Mouse (Mus musculus) lung, embryonic 14.5 days (tissue): ENCODE measurements at regions not wholly inside any gene's neighbourhood (a gene's known extent, or its start where the extent isn't known, plus 50 kb on each side); places are given as distances from the start of the nearest gene placed in this dataset.

Experiments used
- ATAC-seq: fragments of 200-750 bp; cut with Nextera tagmentation; 2 replicates; pipeline ENCODE4 v1.8.0; 2017; ENCODE audit warnings: mild to moderate bottlenecking, moderate TSS enrichment, moderate library complexity; ENCODE audit not compliant: insufficient read depth
- DNase-seq: peaks from one replicate; pipeline ENCODE4 v3.0.0-alpha.2; 2015
- H3K27ac ChIP-seq: fragments of 300-500 bp; sonication (generic); 2 replicates; pipeline ENCODE4 v1.5.1; 2014; ENCODE audit warnings: low read depth, mild to moderate bottlenecking, moderate library complexity
- H3K27me3 ChIP-seq: fragments of 300-500 bp; sonication (generic); 2 replicates; pipeline ENCODE4 v1.6.1; 2014; ENCODE audit warnings: low read length, control low read depth; ENCODE audit not compliant: insufficient read depth
- H3K36me3 ChIP-seq: fragments of 300-500 bp; sonication (generic); 2 replicates; pipeline ENCODE4 v1.6.1; 2014; ENCODE audit warnings: control low read depth; ENCODE audit not compliant: insufficient read depth
- H3K4me1 ChIP-seq: fragments of 300-500 bp; sonication (generic); 2 replicates; pipeline ENCODE4 v1.6.1; 2014; ENCODE audit warnings: antibody characterized with exemption, control low read depth; ENCODE audit not compliant: insufficient read depth
- H3K4me2 ChIP-seq: fragments of 300-500 bp; sonication (generic); 2 replicates; pipeline ENCODE4 v1.6.1; 2014; ENCODE audit warnings: mild to moderate bottlenecking
- H3K4me3 ChIP-seq: fragments of 300-500 bp; sonication (generic); 2 replicates; pipeline ENCODE4 v1.5.1; 2014; ENCODE audit warnings: low read depth, low read length
- H3K9ac ChIP-seq: fragments of 300-500 bp; sonication (generic); 2 replicates; pipeline ENCODE4 v1.6.1; 2014
- H3K9me3 ChIP-seq: fragments of 300-500 bp; sonication (generic); 2 replicates; pipeline ENCODE4 v1.6.1; 2016; ENCODE audit warnings: low read depth, low read length, control low read depth
- CTCF ChIP-seq: IDR thresholded peaks from 2 replicates; pipeline ENCODE4 v1.5.1; 2016; ENCODE audit warnings: antibody characterized with exemption, low read depth
- WGBS: fragments of 180-500 bp; shearing (Covaris S2); extraction: QIAGEN DNeasy Blood & Tissue Kit; methylation state at CpG from one replicate; pipeline ENCODE4 v1.1.7; 2014; 5-methylcytosine and 5-hydroxymethylcytosine counted together

GRCm38 (mm10) chr2:113918913-113919312 lies 70.5 kb upstream of the Arhgap11a start:
- no peak overlapping the region for H3K27ac ChIP-seq
- no peaks in the 10 kb centered on the region for H3K27me3 ChIP-seq
- peaks cover 4% of the 10 kb centered on the region; the same call in 1 of the 2 replicates for H3K4me1 ChIP-seq
- no peak overlapping the region for H3K4me3 ChIP-seq
- no peak overlapping the region for H3K9ac ChIP-seq
- no peak overlapping the region for H3K4me2 ChIP-seq
- peak; percentile 76 for DNase-seq
- no peaks in the 10 kb centered on the region for H3K36me3 ChIP-seq
- no peak for TF ChIP-seq CTCF
- no peaks in the 10 kb centered on the region for H3K9me3 ChIP-seq
- 57% methylated on average over 1 of the region's 2 CpGs for WGBS
- peak; percentile 64; the same call in 1 of the 2 replicates for ATAC-seq

- no peaks in the 10 kb centered on the region for H3K9me3 ChIP-seq
- TF ChIP-seq CTCF = no peak
- peak; percentile 67 for DNase-seq
- H3K4me2 ChIP-seq = no peak overlapping the region
- ATAC-seq = peak; percentile 72
- no peaks in the 10 kb centered on the region for H3K4me1 ChIP-seq
- WGBS = 33% methylated on average over 2 of the region's 2 CpGs
- H3K4me3 ChIP-seq = no peak overlapping the region
- no peak overlapping the region for H3K27ac ChIP-seq
- no peaks in the 10 kb centered on the region for H3K27me3 ChIP-seq
- no peak overlapping the region for H3K9ac ChIP-seq
- H3K36me3 ChIP-seq = no peaks in the 10 kb centered on the region
Measured at GRCm38 (mm10) chr2:113914248-113914647, 65.8 kb upstream of the Arhgap11a start.

- ATAC-seq = no peak
- Histone ChIP-seq H3K4me1 (no peaks in the 10 kb centered on the region), H3K9me3 (no peaks in the 10 kb centered on the region), H3K9ac (no peak overlapping the region), H3K36me3 (no peaks in the 10 kb centered on the region), H3K27me3 (no peaks in the 10 kb centered on the region), H3K4me2 (no peak overlapping the region), H3K4me3 (no peak overlapping the region), H3K27ac (no peak overlapping the region)
- no peak for TF ChIP-seq CTCF
- DNase-seq = no peak
- WGBS = 67% methylated on average over 3 of the region's 3 CpGs
Measured at GRCm38 (mm10) chr2:113911188-113911587, 62.7 kb upstream of the Arhgap11a start.

- no peak for ATAC-seq
- H3K9ac ChIP-seq = no peak overlapping the region
- TF ChIP-seq CTCF = no peak
- no peaks in the 10 kb centered on the region for H3K9me3 ChIP-seq
- WGBS = 87% methylated on average over 4 of the region's 4 CpGs
- H3K27me3 ChIP-seq = no peaks in the 10 kb centered on the region
- no peak overlapping the region for H3K4me3 ChIP-seq
- no peak overlapping the region for H3K4me2 ChIP-seq
- DNase-seq = no peak
- no peaks in the 10 kb centered on the region for H3K4me1 ChIP-seq
- no peaks in the 10 kb centered on the region for H3K36me3 ChIP-seq
- H3K27ac ChIP-seq = no peak overlapping the region
Measured at GRCm38 (mm10) chr2:113909502-113909901, 61.0 kb upstream of the Arhgap11a start.

- no peaks in the 10 kb centered on the region for H3K36me3 ChIP-seq
- H3K4me3 ChIP-seq = no peak overlapping the region
- DNase-seq (no peak), ATAC-seq (no peak)
- H3K27me3 ChIP-seq = no peaks in the 10 kb centered on the region
- H3K9ac ChIP-seq = no peak overlapping the region
- H3K27ac ChIP-seq = no peak overlapping the region
- no peaks in the 10 kb centered on the region for H3K9me3 ChIP-seq
- WGBS = 83% methylated on average over 4 of the region's 4 CpGs
- no peaks in the 10 kb centered on the region for H3K4me1 ChIP-seq
- no peak overlapping the region for H3K4me2 ChIP-seq
- no peak for TF ChIP-seq CTCF
Measured at GRCm38 (mm10) chr2:113908636-113909035, 60.2 kb upstream of the Arhgap11a start.

- Histone ChIP-seq H3K4me3 (no peak overlapping the region), H3K4me1 (no peaks in the 10 kb centered on the region), H3K9ac (no peak overlapping the region), H3K36me3 (no peaks in the 10 kb centered on the region), H3K4me2 (no peak overlapping the region), H3K27ac (no peak overlapping the region), H3K9me3 (no peaks in the 10 kb centered on the region), H3K27me3 (no peaks in the 10 kb centered on the region)
- no peak for TF ChIP-seq CTCF
- 68% methylated on average over 3 of the region's 3 CpGs for WGBS
- no peak for DNase-seq
- ATAC-seq = no peak
Measured at GRCm38 (mm10) chr2:113904414-113904813, 56.0 kb upstream of the Arhgap11a start.

GRCm38 (mm10) chr2:113903865-113904264 lies 55.4 kb upstream of the Arhgap11a start:
- Histone ChIP-seq H3K27ac (no peak overlapping the region), H3K4me1 (no peaks in the 10 kb centered on the region), H3K9me3 (no peaks in the 10 kb centered on the region), H3K9ac (no peak overlapping the region), H3K4me2 (no peak overlapping the region), H3K36me3 (no peaks in the 10 kb centered on the region), H3K27me3 (no peaks in the 10 kb centered on the region), H3K4me3 (no peak overlapping the region)
- TF ChIP-seq CTCF = no peak
- DNase-seq = no peak
- no peak for ATAC-seq

GRCm38 (mm10) chr2:113903006-113903545 lies 54.6 kb upstream of the Arhgap11a start:
- DNase-seq (no peak), ATAC-seq (no peak; the same call in 1 of the 2 replicates)
- Histone ChIP-seq H3K27ac (no peak overlapping the region), H3K4me2 (no peak overlapping the region), H3K9me3 (no peaks in the 10 kb centered on the region), H3K4me3 (no peak overlapping the region), H3K9ac (no peak overlapping the region), H3K27me3 (no peaks in the 10 kb centered on the region), H3K4me1 (no peaks in the 10 kb centered on the region), H3K36me3 (no peaks in the 10 kb centered on the region)
- 73% methylated on average over 1 of the region's 1 CpGs for WGBS
- TF ChIP-seq CTCF = no peak
